Mouse (Mus musculus): Measurements from ENCODE around the gene Arfgef2.

The Arfgef2 gene

DNA sequence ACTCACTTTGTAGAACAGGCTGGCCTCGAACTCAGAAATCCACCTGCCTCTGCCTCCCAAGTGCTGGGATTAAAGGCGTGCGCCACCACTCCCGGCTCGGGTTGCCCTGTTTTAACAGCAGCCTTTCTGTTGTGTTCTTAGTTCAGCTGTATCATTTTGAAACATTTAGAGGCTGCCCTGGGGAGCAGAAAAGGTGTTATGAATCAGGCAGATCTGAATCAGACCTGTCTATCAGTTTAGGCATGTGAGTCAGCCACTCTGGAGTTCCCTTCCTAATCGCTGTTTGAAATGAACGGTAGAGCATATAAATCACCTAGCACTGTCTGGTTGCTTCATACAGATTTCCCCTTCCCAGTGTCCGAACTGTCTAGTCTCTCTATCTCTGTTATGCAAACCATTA, 105.1 kb downstream of the Arfgef2 start:
- no peak for DNase-seq

DNA sequence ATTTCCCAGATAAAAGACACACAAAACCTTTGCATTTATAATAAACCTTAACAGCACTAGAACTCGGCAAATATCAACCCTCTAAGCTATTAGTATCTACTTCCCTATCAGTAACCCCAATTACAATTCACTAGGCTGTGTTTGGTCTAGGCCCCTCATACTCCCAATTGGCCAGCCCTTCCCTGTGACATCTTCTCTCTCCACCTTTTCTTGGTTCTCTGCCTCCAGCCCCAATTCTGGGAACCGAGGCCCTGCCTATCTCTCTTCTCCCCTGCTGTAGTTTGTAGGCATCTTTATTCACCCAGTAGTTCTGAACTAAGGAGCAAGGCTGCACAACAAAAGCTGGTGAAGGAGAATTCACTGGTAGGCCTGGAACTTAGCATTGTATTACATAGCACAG, 118.6 kb downstream of the Arfgef2 start:
- no peak for DNase-seq

DNA sequence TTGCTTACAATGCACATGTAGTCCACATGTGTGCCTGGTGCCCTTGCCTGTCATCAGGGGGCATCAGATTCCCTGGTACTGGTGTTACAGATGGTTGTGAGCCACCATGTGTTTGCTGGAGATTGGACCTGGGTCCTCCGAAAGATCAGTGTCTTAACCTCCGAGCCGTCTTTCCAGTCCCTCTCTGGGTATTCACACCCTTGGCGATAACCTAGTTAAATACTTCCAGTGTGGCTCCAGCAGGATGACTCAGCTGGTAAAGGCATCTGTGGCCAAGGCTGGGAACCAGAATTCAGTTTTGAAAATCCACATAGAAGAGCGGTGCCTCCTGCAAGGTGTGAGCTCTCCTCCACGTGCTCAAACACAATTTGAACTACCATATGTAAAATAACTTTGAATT, 128.6 kb downstream of the Arfgef2 start:
- DNase-seq, result no peak

DNA sequence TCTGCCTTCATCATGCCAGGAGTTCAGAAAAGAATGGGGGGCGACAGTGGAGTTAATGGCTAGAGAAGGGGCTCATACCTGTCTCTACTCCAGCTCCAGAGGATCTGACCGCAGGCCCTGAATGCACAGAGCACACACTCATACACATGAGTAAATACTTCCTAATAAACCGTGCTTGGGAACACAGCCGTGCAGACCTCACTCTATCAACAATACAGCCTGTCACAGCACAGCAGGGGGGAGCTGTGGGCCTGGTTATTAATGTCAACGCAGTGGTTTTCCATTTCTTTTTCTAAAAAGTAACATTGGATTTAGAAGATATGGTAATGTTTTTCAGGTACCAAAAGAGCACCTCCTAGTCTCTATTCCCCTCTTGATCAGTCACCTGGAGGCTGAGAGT, 129.0 kb downstream of the Arfgef2 start:
- no peak for DNase-seq

DNA sequence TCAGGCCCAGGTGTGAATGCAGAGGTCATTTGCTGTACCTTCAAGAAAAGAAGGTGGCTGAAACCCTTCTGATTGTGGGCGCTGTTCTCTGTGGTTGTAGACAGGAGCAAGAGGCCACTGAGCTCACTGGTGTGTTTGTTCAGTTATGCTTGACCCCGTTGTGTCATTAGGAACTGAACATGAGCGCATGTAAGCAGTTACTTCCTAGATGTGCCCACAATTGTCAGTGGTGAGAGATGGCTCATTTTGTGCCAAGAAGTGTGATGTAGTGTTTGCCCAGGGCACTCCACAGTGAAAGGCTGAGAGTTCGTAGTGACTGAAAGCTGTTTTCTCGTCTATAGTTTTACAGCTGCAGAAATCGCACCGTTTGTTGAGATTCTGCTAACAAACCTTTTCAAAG, 130.2 kb downstream of the Arfgef2 start:
- no peak for DNase-seq

DNA sequence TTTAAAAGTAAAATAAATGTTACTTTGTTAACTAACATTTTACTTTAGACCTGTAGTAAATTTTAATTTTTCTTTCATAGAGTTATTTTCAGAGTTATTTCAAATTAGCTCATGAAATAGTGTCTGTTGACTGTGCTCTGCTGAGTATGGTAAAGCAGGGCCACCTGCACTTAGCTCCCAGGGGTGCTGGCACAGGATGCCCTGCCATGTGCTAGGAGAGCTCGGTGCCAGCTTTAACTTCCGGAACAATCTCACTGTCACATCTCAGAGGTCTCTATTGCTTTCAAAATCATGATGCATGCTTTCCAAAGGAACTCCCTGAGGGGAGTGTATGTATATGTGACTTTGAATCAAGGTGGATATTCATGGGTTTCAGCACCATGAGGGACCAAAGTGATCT, 130.8 kb downstream of the Arfgef2 start:
- no peak for DNase-seq

DNA sequence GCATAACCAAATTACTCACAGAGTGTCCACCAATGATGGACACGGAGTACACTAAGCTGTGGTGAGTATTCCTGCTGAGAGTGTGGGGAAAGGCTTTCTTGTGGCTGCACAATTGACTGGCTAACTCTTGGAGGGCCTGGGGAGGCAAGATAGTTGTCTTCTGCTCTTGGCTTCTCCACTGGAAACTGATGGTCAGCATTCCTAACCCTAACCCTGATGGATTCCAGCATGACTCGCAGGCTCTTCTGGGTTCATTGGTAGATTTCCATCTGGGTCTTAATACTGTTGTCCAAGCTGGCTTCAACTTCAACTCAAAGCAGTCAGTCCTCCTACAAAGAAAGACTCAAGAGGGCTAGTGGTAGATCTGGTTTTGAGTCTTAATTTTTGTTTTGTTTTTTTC, 137.8 kb downstream of the Arfgef2 start:
- DNase-seq, result no peak

DNA sequence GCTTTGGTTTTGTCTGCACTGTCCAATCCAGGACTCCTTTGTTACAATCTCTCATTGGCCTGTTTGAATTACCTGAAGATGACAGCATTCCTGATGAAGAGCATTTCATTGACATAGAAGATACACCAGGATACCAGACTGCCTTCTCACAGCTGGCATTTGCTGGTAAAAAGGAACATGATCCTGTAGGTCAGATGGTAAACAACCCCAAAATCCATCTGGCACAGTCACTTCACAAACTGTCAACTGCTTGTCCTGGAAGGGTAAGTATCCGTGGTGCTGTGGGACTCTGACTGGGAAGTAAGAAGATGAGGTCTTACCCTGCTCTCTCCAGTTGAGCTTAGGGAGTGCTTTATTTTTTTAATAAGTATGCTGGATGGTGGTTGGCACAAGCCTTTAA, 139.0 kb downstream of the Arfgef2 start:
- no peak for DNase-seq

DNA sequence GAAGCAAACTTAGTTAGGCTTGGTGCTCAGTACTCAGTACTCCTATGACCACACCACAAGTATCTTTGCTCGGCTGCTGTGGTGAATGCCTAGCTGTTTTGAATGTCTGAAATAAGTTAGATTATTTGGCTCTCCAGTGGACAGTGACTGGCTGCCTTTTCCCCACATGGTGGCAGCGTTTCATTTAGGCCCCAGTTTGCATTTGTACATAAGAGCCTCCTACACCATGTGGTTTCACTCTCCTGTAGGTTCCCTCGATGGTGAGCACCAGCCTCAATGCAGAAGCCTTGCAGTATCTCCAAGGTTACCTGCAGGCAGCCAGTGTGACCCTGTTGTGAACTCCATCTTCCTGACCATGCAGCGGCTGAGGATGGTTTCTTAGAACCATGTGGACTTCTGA, 140.1 kb downstream of the Arfgef2 start:
- DNase-seq, result no peak
